ENCODE assay signal across 10 mouse cellular contexts in the genomic region with DNA sequence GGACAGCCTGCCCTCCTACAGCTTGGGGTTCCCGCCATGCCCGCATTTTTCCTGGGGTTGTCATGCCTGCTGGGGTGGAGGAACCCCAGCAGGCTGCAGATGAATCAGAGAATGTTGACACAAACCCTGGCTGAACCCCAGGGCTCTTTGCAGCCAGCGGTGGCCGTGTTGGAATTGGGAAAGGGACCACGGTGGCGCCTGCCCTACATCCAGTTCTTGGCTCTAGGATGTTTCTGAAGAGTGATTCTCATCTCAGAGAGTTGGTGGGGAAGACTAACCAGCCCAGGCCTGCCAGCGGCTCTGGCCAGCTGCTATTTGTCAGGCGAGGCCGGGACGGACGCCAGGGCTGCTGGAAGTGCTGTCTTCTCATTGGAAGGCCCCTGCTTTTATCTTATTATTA.
DNase-seq lines count a peak whose midpoint lies in the region; ATAC-seq and TF ChIP-seq lines count a peak whose summit lies in the region.
"Had no signal": no experiment of that assay in that cellular context is flagged by ENCODE, and none has a peak within 500 bp of the region (broad histone marks: within the 10 kb centered on the region; RNA-seq: fewer than 3 reads in every experiment).

No protein-coding gene starts in this region.

- DNase-seq in layer of hippocampus, adult 2 months (ENCODE audit: low spot score in 2 of 2) = peak in 1 of 2 experiments; percentile 43
- no peak for DNase-seq in layer of hippocampus, adult 11-12 months (ENCODE audit: low spot score)
- DNase-seq in MN1 (ENCODE audit: low spot score) = peak; percentile 71
- DNase-seq in gastrocnemius, adult 2 months = peak; percentile 80
- DNase-seq in stomach, postnatal 0 days (ENCODE audit: low spot score) = peak; percentile 72
- no peak for DNase-seq in c-Kit-positive CD71-positive TER-119-positive erythroid progenitor cells, embryonic 14.5 days (ENCODE audit: low spot score)
- DNase-seq: liver, embryonic 13.5 days had no signal

- H3K4me3 ChIP-seq in layer of hippocampus, adult 2 months = no peak overlapping the region
- H3K4me3 ChIP-seq in gastrocnemius, adult 2 months = no peak overlapping the region
- no peak overlapping the region for H3K4me3 ChIP-seq in intestine, embryonic 15.5 days (replicated peaks)
- no peak overlapping the region for H3K4me3 ChIP-seq in stomach, postnatal 0 days (ENCODE audit: low read depth, low read length)
- no peak overlapping the region for H3K4me3 ChIP-seq in forebrain, embryonic 16.5 days (replicated peaks; ENCODE audit: low read length)
- H3K4me3 ChIP-seq: liver, embryonic 13.5 days had no signal

- H3K27me3 ChIP-seq in intestine, embryonic 15.5 days (replicated peaks) = no peaks in the 10 kb centered on the region
- H3K27me3 ChIP-seq in stomach, postnatal 0 days (ENCODE audit: control insufficient read depth, insufficient read depth, low read length) = no peaks in the 10 kb centered on the region
- no peaks in the 10 kb centered on the region for H3K27me3 ChIP-seq in forebrain, embryonic 16.5 days (replicated peaks; ENCODE audit: control insufficient read depth, insufficient read depth, low read length)
- H3K27me3 ChIP-seq: liver, embryonic 13.5 days had no signal

- no peak for ATAC-seq in intestine, embryonic 15.5 days
- ATAC-seq in stomach, postnatal 0 days (ENCODE audit: low FRiP score, low TSS enrichment) = 0 out of 2 replicates have a peak, but pooled peaks have one; percentile 16
- no peak for ATAC-seq in forebrain, embryonic 16.5 days

- H3K9ac ChIP-seq in intestine, embryonic 15.5 days = peak overlapping the region; percentile 9; the same call in 1 of the 2 replicates
- H3K9ac ChIP-seq in stomach, postnatal 0 days (ENCODE audit: low read length) = 0 out of 2 replicates have a peak overlapping the region, but pooled peaks have one; percentile 18
- H3K9ac ChIP-seq in forebrain, embryonic 16.5 days (replicated peaks; ENCODE audit: low read depth, low read length) = no peak overlapping the region
- H3K9ac ChIP-seq: liver, embryonic 13.5 days had no signal

- 0 out of 2 replicates have a peak overlapping the region, but pooled peaks have one; percentile 15 for H3K27ac ChIP-seq in layer of hippocampus, adult 2 months
- H3K27ac ChIP-seq in gastrocnemius, adult 2 months = peak overlapping the region; percentile 58
- H3K27ac ChIP-seq in intestine, embryonic 15.5 days = peak overlapping the region; percentile 81
- peak overlapping the region; percentile 71 for H3K27ac ChIP-seq in stomach, postnatal 0 days (replicated peaks)
- H3K27ac ChIP-seq in forebrain, embryonic 16.5 days (ENCODE audit: low read length) = no peak overlapping the region
- H3K27ac ChIP-seq: liver, embryonic 13.5 days had no signal

- WGBS in intestine, embryonic 15.5 days = 46% methylated on average over 11 of the region's 11 CpGs
- WGBS in stomach, postnatal 0 days = 16% methylated on average over 11 of the region's 11 CpGs
- 77% methylated on average over 11 of the region's 11 CpGs for WGBS in forebrain, embryonic 16.5 days

- no peak for TF ChIP-seq EP300 in stomach, postnatal 0 days (optimal IDR thresholded peaks at IDR 0.05)

- no peak for TF ChIP-seq CTCF in layer of hippocampus, adult 2 months (conservative IDR thresholded peaks at IDR 0.05)
- TF ChIP-seq CTCF in gastrocnemius, adult 2 months (IDR thresholded peaks at IDR 0.05) = no peak
- no peak for TF ChIP-seq CTCF in stomach, postnatal 0 days (IDR thresholded peaks at IDR 0.05; ENCODE audit: low read depth)

- H3K4me2 ChIP-seq in intestine, embryonic 15.5 days (replicated peaks) = peak overlapping the region; percentile 7; the same call in 1 of the 2 replicates
- H3K4me2 ChIP-seq in stomach, postnatal 0 days (replicated peaks; ENCODE audit: low read depth) = no peak overlapping the region; the same call in 1 of the 2 replicates
- no peak overlapping the region for H3K4me2 ChIP-seq in forebrain, embryonic 16.5 days (ENCODE audit: low read length)
- H3K4me2 ChIP-seq: liver, embryonic 13.5 days had no signal

- H3K9me3 ChIP-seq in intestine, embryonic 15.5 days = no peaks in the 10 kb centered on the region
- no peaks in the 10 kb centered on the region for H3K9me3 ChIP-seq in stomach, postnatal 0 days (ENCODE audit: control insufficient read depth, low read length)
- H3K9me3 ChIP-seq in forebrain, embryonic 16.5 days (ENCODE audit: control insufficient read depth, low read length) = no peaks in the 10 kb centered on the region
- H3K9me3 ChIP-seq: G1E; liver, embryonic 13.5 days had no signal

- H3K4me1 ChIP-seq in intestine, embryonic 15.5 days (replicated peaks) = peaks cover 92% of the 10 kb centered on the region
- H3K4me1 ChIP-seq in stomach, postnatal 0 days (replicated peaks; ENCODE audit: control insufficient read depth, insufficient read depth) = peaks cover 43% of the 10 kb centered on the region
- H3K4me1 ChIP-seq in forebrain, embryonic 16.5 days (replicated peaks; ENCODE audit: control insufficient read depth, insufficient read depth, low read length) = peaks cover 63% of the 10 kb centered on the region

- intact Hi-C loops in gastrocnemius, adult 2 months (cut with DNase I) = no loop called here

- H3K36me3 ChIP-seq in intestine, embryonic 15.5 days = no peaks in the 10 kb centered on the region
- H3K36me3 ChIP-seq in stomach, postnatal 0 days (ENCODE audit: control insufficient read depth, insufficient read depth, low read length) = no peaks in the 10 kb centered on the region
- H3K36me3 ChIP-seq in forebrain, embryonic 16.5 days (ENCODE audit: control insufficient read depth, insufficient read depth) = no peaks in the 10 kb centered on the region
- H3K36me3 ChIP-seq: liver, embryonic 13.5 days had no signal

Comparison
In these comparisons a context has a peak if more than half of its experiments do, and no peak if none do; other contexts are left out.
1. DNase-seq: peak in MN1 (single experiment), gastrocnemius, adult 2 months (single experiment) and stomach, postnatal 0 days (single experiment); none in layer of hippocampus, adult 11-12 months (single experiment) and c-Kit-positive CD71-positive TER-119-positive erythroid progenitor cells, embryonic 14.5 days (single experiment).